Mouse (Mus musculus) E14TG2a.4 (cell line): ENCODE data around the gene Inafm1.

Source experiments
- CTCF ChIP-seq: conservative IDR thresholded peaks from 2 replicates; pipeline ENCODE4 v1.5.1; 2014; ENCODE audit warnings: low read length
- NANOG ChIP-seq: IDR thresholded peaks from 2 replicates; pipeline ENCODE4 v1.6.1; 2014; ENCODE audit warnings: borderline replicate concordance, low read length, mixed read lengths

DNA sequence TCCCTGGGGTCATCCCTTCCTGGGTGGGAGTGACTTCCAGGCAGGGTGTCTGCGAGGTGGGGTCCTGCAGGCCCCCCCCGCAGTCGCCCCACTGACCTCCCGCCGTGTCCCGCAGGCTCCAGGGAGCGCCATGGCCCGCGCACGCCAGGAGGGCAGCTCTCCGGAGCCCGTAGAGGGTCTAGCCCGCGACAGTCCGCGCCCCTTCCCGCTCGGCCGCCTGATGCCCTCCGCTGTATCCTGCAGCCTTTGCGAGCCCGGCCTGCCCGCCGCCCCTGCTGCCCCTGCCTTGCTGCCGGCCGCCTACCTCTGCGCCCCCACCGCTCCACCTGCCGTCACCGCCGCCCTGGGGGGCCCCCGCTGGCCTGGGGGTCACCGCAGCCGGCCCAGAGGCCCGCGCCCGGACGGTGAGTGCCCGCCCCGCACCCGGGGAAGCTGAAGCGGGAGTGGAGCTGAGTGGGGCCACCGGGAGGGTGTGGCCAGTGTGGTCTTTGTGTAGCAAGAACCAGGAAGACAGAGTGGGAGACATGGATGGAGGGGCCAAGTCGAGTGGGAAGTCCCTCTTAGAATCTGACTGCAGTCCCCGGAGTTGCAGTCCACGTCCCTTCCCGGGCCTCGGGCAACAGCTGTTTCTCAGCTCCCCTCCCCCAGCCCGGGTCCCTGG is 38.7 kb upstream of the Inafm1 start:
- TF ChIP-seq CTCF (no peak), NANOG (no peak)
